Mouse (Mus musculus): Measurements from ENCODE around the gene Hoxa6.

Gene Hoxa6

GRCm38 (mm10) chr6:52240389-52241000, 32.0 kb upstream of the Hoxa6 start, which contains the start of gene Hoxa10:
Gene Hoxa10 (minus strand): TSS chr6:52240854.
- peak; percentile 81 for DNase-seq

DNA sequence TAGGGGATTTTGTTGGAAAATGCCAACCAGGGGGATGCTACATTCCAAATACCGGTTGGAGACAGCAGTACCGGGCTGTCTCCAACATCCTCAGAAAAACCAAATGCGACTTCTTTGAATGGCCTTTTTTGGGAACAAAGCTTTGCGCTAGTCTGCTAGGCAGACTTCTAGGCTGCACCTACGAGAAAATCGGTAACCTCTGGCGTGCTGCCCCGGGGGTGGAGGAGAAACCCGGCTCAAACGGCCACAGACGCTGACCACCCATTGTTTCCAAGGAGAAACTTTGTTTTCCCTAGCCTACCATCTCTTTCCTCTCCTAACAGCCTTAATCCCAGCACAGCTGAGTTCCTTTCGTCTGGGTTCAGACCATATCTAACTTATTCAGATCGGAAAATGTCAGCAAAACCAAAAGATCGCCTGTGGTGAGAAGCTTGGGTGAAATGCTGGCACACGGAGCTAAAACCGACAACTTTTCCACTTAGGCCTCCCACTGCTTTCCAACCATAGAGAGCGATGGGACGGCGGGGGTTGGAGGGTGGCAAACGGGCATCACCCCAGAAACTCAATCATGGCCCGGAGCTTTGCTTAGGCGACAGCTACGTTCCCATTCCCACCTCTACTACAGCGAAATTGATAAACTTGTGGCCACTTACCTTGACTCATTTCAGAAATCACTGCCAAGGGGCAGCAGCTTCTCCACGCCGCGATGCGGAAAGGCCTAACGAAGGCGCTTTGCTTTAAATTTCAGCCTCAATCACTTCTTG, 31.3 kb upstream of the Hoxa6 start:
- DNase-seq = no peak

DNA sequence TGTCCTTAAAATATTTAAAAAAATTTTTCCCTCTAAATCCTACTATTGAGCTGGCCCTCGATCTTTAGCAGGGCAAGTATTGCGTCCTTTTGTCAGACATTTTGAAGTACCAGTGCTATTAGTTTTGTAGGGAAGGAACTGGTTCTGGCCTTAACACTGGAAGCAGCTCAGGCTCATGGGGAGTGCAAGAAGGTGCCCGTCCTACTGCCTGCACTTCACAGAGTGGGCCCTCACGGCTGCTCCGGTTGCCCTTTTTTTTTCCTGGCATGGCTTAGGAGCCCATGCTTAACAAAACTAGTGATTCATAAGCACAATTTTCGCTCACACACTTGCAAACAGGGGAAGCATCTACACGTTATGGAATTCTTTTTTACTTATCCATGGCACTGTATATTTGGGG, 30.5 kb upstream of the Hoxa6 start:
- no peak for DNase-seq

DNA sequence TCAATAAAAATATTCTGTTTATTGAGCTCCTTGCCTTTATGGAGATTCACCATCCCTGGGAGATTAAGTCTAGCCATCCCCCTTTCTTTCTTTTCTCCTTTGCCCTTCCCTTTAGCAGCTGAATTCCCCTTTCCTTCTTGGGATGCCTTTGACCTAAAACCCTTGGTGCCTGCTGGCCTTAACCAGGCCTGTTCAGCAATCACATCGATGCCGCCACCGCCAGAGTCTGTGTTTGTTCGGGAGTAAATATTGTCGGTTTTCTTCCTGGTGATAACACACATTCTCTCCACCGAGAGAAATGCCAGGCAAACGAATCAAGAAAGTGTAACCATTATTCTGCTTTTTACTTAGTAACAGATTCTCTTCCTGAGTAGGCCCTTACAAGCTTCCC, 29.6 kb upstream of the Hoxa6 start:
- no peak for DNase-seq

GRCm38 (mm10) chr6:52237346-52238154, 29.0 kb upstream of the Hoxa6 start:
- no peak for DNase-seq

DNA sequence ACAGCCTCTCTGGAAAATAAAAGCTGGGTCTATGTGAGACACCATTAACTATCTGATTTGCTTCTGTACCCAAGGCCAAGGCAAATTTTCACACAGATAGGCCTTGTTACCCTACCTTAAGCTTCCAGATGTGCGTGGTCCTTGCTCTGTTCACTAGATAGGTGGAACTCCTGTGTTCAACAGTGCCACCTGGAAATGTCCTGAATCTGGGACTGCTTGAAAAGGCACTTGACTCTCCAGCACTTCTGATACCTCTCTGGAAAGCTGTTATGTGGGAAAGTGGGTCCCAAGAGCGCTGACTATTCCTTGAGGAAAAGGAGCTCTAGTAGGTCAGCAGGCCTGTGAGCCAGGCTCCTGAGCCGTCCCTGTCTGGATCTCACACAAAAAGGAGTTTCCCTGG, 28.3 kb upstream of the Hoxa6 start:
- DNase-seq = no peak

DNA sequence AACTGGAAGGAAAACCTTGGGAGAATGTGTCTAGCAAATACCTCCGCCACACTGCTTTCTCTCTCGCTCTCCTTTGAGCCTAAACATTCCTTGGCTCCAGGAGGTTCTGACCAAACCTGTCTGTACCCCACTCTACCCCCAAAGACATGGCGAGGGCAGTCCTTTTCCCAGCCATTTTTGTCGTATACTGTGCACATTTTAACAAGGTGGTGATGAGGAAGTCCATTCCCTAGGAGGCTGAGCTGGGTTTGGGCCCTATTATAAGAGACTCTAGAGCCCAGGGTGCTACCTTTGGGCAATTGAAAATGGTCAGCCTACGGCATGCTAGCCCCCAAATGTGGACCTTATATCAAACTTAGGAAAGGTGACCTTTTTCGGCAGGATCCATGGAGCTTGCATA, 27.3 kb upstream of the Hoxa6 start:
- no peak for DNase-seq

DNA sequence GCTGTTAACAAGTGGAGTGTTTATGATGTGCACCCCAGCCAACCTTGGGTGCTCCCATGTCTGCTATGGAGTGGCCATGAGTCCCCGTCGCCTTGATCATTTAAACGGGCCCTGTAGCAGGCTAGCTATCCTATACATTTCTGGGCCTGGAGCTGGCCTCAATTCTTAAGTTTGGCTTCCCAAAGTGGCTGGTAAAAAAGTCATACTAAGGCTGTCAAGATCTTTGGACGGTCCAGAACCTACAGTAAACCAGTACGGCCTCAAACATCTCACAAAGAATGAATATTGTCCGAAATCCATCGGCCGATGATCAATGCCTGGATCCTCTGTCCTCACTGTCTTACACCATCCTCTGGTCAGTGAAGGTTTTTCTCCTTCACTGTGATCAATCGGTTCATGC, 26.7 kb upstream of the Hoxa6 start:
- DNase-seq = no peak

- DNase-seq = no peak
Observed at GRCm38 (mm10) chr6:52234428-52235140, 26.1 kb upstream of the Hoxa6 start.

DNA sequence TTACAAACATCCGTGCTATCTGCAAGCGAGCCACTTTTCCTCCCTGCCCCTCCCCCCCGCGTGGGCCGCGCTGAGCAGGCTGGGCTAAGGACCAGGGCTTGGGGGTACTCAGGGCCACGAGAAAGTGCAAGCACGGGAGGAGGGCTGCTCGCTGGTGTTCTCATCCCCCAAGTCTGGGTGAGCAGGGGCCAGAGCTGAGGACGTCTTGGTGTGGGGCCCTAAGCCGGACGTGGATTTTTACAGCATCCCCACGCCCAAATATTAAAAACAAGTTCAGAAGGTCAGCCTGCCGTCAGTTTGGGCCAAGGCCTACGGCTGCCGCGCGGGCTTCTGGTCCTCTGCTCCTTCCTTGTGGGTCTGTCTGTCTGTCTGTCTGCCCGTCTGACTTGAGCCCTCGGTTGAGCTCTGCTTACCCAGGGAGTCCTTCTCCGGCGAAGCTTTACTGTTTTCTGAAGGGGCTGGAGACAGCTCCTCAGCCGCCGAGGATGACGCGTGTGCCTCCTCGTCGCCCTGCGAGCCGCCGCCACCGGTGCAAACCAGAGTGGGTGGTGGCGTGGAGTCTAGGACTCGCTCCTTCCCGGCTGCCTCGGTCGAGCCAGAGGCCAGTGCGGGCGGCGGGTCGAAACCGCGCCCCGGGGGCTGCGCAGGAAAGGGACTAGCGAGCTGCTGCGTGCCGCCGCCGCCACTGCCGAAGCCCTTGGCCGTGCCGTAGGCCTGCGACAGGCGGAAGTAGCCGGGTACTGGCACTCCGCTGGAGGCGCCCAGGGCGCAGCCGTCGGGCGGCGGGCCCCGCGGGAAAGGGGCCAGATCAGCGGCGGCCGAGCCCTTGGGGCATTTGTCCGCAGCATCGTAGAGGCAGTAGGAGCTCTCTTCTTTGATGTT, 25.3 kb upstream of the Hoxa6 start:
- DNase-seq = peak; percentile 25

GRCm38 (mm10) chr6:52232984-52233545, 24.5 kb upstream of the Hoxa6 start:
- DNase-seq = no peak

DNA sequence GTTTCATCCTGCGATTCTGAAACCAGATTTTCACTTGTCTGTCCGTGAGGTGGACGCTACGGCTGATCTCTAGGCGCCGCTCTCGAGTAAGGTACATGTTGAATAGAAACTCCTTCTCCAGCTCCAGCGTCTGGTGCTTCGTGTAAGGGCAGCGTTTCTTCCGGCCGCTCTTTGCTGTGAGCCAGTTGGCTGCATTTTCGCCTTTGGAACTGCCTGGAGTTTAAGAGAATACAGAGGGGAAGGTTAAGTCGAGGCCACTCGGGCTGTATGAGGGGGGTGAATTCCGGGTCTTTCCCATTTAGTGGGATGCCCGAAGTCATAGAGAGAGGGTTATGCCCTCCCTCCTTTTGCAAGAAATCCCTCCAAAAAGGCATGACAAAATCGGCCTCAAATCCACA, 24.0 kb upstream of the Hoxa6 start:
- DNase-seq = peak; percentile 18

GRCm38 (mm10) chr6:52231885-52232567, 23.5 kb upstream of the Hoxa6 start:
- DNase-seq = peak; percentile 7

GRCm38 (mm10) chr6:52230516-52231165, 22.1 kb upstream of the Hoxa6 start, which contains the start of gene Hoxa9:
Gene Hoxa9 (minus strand): TSS chr6:52231089.
- no peak for DNase-seq

DNA sequence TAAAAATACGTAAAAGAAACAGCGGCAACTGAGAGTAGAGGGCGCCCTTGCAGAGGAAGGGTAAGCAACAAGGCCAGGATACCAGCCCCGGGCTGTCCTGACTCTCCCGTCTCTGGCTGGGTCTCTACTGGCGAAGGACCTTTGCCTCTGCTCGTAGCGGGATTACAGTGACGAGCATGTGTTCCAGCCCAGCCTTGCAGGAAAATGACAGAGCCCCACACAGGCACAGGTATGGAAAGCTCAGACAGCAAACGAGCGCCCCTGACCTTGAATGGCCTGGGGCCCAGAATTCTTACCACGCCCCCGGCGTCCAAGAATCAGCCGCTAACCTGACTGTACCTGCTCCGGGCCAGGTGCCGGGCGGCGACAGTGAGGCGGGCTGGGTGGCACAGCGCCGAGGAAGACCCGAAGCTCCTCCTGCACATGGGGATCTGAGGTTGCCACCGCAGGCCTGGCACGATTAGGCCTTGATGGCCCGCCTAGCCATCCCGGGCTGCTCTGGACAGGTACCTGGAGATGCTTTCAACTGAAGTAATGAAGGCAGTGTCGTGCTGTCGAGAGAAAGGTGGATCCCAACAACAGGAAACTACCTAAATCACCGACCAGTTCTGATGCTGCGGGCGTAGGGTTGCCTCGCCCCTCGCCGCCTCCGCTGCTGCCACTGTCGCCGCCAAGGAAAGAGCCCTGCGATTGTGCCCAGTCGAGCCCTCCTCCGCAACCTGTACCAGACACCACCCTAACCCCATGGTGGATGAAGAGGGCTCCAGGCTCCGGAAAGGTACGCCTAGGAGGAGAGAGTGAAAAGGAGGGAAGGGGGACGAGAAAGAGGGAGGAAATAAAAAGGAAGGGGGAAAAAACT, 21.3 kb upstream of the Hoxa6 start:
- no peak for DNase-seq

DNA sequence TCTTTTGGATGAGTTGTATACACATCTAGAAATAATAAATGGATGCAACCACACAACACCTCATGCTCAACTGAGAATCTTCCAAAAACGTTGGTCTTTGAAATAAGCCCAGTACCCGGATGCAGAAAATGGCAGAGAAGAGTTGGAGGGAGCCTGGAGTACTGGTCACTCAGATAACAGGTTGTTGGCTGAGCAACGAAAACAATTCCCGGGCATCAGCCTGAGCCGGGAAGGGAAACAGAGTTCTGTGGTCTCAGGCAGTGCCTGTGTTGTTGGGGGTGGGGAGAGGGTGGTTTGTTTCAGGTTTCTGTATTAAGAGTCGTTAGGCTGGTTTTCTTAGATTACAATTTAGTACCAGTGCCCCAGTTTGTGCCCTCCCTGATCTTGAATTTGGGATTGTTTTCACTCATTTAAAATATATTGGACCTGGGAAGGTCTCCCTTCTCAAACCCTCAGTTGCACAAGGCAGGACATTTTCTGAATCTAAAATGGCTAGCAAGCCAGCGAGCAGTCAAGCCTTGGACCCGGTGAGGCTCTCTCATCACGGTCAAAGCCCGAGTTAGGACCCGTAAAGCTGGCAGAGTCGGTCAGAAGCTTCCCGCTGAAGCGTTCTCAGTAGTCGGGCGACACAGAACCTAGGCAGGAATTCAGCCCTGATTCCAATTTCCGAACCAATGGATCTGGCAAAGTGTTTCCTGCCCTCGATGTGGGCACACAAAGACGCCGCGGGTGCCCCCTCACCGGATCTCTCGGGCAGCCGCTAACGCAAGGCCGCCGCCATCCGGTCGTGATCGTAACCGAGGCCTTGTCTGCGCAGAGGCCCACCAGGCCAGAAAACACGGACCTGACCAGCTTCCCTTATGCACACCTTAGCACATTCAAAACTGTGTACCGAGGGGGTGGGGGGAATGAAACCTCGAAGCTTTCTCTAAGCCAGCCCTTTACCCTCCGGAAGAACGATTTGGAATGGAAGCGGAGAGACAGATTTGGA, 20.2 kb upstream of the Hoxa6 start:
- peak; percentile 21 for DNase-seq

- no peak for DNase-seq
Observed at GRCm38 (mm10) chr6:52227470-52228222, 19.1 kb upstream of the Hoxa6 start.

All from thymus, postnatal 25 days (tissue).